Mouse (Mus musculus) G1E-ER4 (cell line): Measurements from ENCODE around the gene Hhat. TPM values are rescaled to one million over a fixed set of nuclear protein-coding genes. Genes with fewer than 3 reads are reported as not detected.

Experiments
- GATA1 ChIP-seq: IDR thresholded peaks from one replicate; pipeline ENCODE4 v1.8.0; 2012; ENCODE audit warnings: low read length, inconsistent platforms
- polyA plus RNA-seq: library from polyadenylated mRNA; stranded (reverse); fragments of >175 nt; gene quantifications from 2 replicates; pipeline ENCODE4 v1.2.3, GENCODE M21; 2012

The Hhat gene
- polyA plus RNA-seq, 1 experiment, result 0.04 TPM

- TF ChIP-seq GATA1, result no peak
Observed at GRCm38 (mm10) chr1:192531490-192532146, 239.4 kb downstream of the Hhat start.

- no peak for TF ChIP-seq GATA1
Observed at GRCm38 (mm10) chr1:192525711-192526350, 245.2 kb downstream of the Hhat start.

- no peak for TF ChIP-seq GATA1
Observed at GRCm38 (mm10) chr1:192522376-192523178, 248.4 kb downstream of the Hhat start.

- TF ChIP-seq GATA1, result no peak
Observed at GRCm38 (mm10) chr1:192520836-192521435, 250.1 kb downstream of the Hhat start.

GRCm38 (mm10) chr1:192519713-192520112, 251.3 kb downstream of the Hhat start:
- no peak for TF ChIP-seq GATA1

- no peak for TF ChIP-seq GATA1
Observed at GRCm38 (mm10) chr1:192515373-192515772, 255.7 kb downstream of the Hhat start.

GRCm38 (mm10) chr1:192512821-192513220, 258.2 kb downstream of the Hhat start:
- no peak for TF ChIP-seq GATA1

GRCm38 (mm10) chr1:192503651-192504050, 267.4 kb downstream of the Hhat start:
- TF ChIP-seq GATA1, result no peak

- no peak for TF ChIP-seq GATA1
Observed at GRCm38 (mm10) chr1:192502835-192503234, 268.2 kb downstream of the Hhat start.

GRCm38 (mm10) chr1:192502016-192502415, 269.0 kb downstream of the Hhat start:
- no peak for TF ChIP-seq GATA1

GRCm38 (mm10) chr1:192497505-192497904, 273.5 kb downstream of the Hhat start:
- no peak for TF ChIP-seq GATA1

GRCm38 (mm10) chr1:192489908-192490825, 280.9 kb downstream of the Hhat start:
- no peak for TF ChIP-seq GATA1

- no peak for TF ChIP-seq GATA1
Observed at GRCm38 (mm10) chr1:192487571-192487970, 283.5 kb downstream of the Hhat start.

- no peak for TF ChIP-seq GATA1
Observed at GRCm38 (mm10) chr1:192485030-192485429, 286.0 kb downstream of the Hhat start.

- TF ChIP-seq GATA1, result no peak
Observed at GRCm38 (mm10) chr1:192481446-192481845, 289.6 kb downstream of the Hhat start.
